Mouse (Mus musculus): Measurements from ENCODE around the gene Arl5c. TPM values are rescaled to one million over a fixed set of nuclear protein-coding genes. Genes with fewer than 3 reads are reported as not detected.

Gene Arl5c
- polyA plus RNA-seq, 1 experiment, result 2.1 TPM

DNA sequence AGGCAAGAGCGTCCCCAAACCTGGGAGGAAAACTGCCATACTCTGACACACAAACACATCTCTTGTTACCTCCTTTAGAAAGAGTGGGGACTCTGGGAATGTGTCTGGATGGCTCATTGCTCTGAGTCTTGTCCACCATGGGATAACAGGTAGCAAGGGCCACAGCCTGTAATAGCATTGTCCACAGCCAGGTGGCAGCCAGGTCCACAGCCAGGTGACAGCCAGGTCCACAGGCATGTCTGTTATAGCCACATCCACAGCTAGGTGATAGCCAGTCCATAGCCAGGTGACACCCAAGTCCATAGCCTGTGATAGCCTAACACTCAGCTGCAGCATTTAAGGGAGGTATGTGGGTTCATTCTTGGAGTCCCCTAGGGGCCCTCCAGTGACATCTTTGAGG is 35.1 kb downstream of the Arl5c start:
- H3ac ChIP-seq (ENCODE audit: control insufficient read depth, insufficient read length), result no peak overlapping the region
- H3K4me2 ChIP-seq (ENCODE audit: low read depth), result no peak overlapping the region
- H3K27me3 ChIP-seq (ENCODE audit: control insufficient read depth, insufficient read depth, insufficient read length), result no peaks in the 10 kb centered on the region
- no peak overlapping the region for H3K4me3 ChIP-seq
- no peak for TF ChIP-seq TCF12 (IDR thresholded peaks at IDR 0.05; ENCODE audit: insufficient read depth, poor library complexity, severe bottlenecking)
- no peak for TF ChIP-seq USF1 (IDR thresholded peaks at IDR 0.05; ENCODE audit: low read depth)
- TF ChIP-seq POLR2A (IDR thresholded peaks at IDR 0.05; ENCODE audit: insufficient read length, low read depth), result no peak
- no peak for TF ChIP-seq MAX (IDR thresholded peaks at IDR 0.05; ENCODE audit: low read depth)
- TF ChIP-seq MYOD1 (IDR thresholded peaks at IDR 0.05; ENCODE audit: control insufficient read depth in 1 of 3, insufficient read length in 2 of 3, low read depth in 2 of 3), result peak in 1 of 3 experiments; percentile 7
- no peaks in the 10 kb centered on the region for H3K36me3 ChIP-seq (ENCODE audit: control insufficient read depth, insufficient read depth)
- H3K79me2 ChIP-seq (ENCODE audit: control insufficient read depth, insufficient read depth), result no peaks in the 10 kb centered on the region

DNA sequence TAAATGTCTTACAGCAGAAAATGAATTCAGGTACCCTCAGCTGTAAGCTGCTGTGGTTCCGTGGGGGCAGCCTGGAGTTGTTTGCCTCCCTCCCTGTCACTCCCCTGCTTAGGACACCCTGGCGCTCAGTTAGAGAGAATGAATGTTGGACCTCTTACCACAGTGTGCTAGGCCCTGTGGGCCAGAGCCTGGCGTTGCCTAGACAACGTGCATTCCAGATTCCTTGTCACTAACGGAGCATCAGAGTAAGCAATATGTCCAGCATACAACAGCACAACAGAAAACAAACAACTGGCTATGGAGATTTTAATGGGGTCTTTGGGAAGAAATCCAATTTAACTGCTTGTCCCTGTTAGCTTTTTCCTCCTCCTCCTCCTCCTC is 36.7 kb downstream of the Arl5c start:
- H3K27me3 ChIP-seq (ENCODE audit: control insufficient read depth, insufficient read depth, insufficient read length), result no peaks in the 10 kb centered on the region
- H3ac ChIP-seq (ENCODE audit: control insufficient read depth, insufficient read length), result no peak overlapping the region
- no peak overlapping the region for H3K4me3 ChIP-seq
- no peaks in the 10 kb centered on the region for H3K79me2 ChIP-seq (ENCODE audit: control insufficient read depth, insufficient read depth)
- no peaks in the 10 kb centered on the region for H3K36me3 ChIP-seq (ENCODE audit: control insufficient read depth, insufficient read depth)
- H3K4me2 ChIP-seq (ENCODE audit: low read depth), result no peak overlapping the region
- TF ChIP-seq POLR2A (IDR thresholded peaks at IDR 0.05; ENCODE audit: insufficient read length, low read depth) (no peak), TCF12 (IDR thresholded peaks at IDR 0.05; ENCODE audit: insufficient read depth, poor library complexity, severe bottlenecking) (no peak), TCF3 (IDR thresholded peaks at IDR 0.05; ENCODE audit: insufficient read length, low read depth) (no peak), USF1 (IDR thresholded peaks at IDR 0.05; ENCODE audit: low read depth) (no peak), POLR2AphosphoS2 (IDR thresholded peaks at IDR 0.05; ENCODE audit: insufficient read length, low read depth) (no peak), MYOG (IDR thresholded peaks at IDR 0.05; ENCODE audit: control insufficient read depth in 1 of 3, insufficient read depth in 1 of 3, insufficient read length in 2 of 3, low read depth in 2 of 3) (no peak), SRF (IDR thresholded peaks at IDR 0.05; ENCODE audit: control insufficient read depth, insufficient read length, low read depth) (no peak), CEBPB (IDR thresholded peaks at IDR 0.05; ENCODE audit: insufficient read depth, poor library complexity, severe bottlenecking) (no peak), MAX (IDR thresholded peaks at IDR 0.05; ENCODE audit: low read depth) (no peak), MYOD1 (IDR thresholded peaks at IDR 0.05; ENCODE audit: control insufficient read depth in 1 of 3, insufficient read length in 2 of 3, low read depth in 2 of 3) (no peak), REST (IDR thresholded peaks at IDR 0.05; ENCODE audit: insufficient read depth, insufficient read length) (no peak), E2F4 (IDR thresholded peaks at IDR 0.05; ENCODE audit: insufficient read depth) (no peak)

GRCm38 (mm10) chr11:97958641-97959299 is 37.2 kb downstream of the Arl5c start:
- no peaks in the 10 kb centered on the region for H3K36me3 ChIP-seq (ENCODE audit: control insufficient read depth, insufficient read depth)
- no peaks in the 10 kb centered on the region for H3K27me3 ChIP-seq (ENCODE audit: control insufficient read depth, insufficient read depth, insufficient read length)
- TF ChIP-seq MAX (IDR thresholded peaks at IDR 0.05; ENCODE audit: low read depth) (no peak), CEBPB (IDR thresholded peaks at IDR 0.05; ENCODE audit: insufficient read depth, poor library complexity, severe bottlenecking) (no peak), TCF12 (IDR thresholded peaks at IDR 0.05; ENCODE audit: insufficient read depth, poor library complexity, severe bottlenecking) (no peak), USF1 (IDR thresholded peaks at IDR 0.05; ENCODE audit: low read depth) (peak; percentile 40)
- no peak overlapping the region for H3K4me2 ChIP-seq (ENCODE audit: low read depth)
- no peak overlapping the region for H3K4me3 ChIP-seq
- no peak overlapping the region for H3ac ChIP-seq (ENCODE audit: control insufficient read depth, insufficient read length)
- H3K79me2 ChIP-seq (ENCODE audit: control insufficient read depth, insufficient read depth), result no peaks in the 10 kb centered on the region

GRCm38 (mm10) chr11:97956905-97957560 is 38.9 kb downstream of the Arl5c start:
- H3K4me3 ChIP-seq, result no peak overlapping the region
- H3K79me2 ChIP-seq (ENCODE audit: control insufficient read depth, insufficient read depth), result no peaks in the 10 kb centered on the region
- no peak overlapping the region for H3ac ChIP-seq (ENCODE audit: control insufficient read depth, insufficient read length)
- TF ChIP-seq E2F4 (IDR thresholded peaks at IDR 0.05; ENCODE audit: insufficient read depth) (no peak), TCF12 (IDR thresholded peaks at IDR 0.05; ENCODE audit: insufficient read depth, poor library complexity, severe bottlenecking) (no peak), MYOG (IDR thresholded peaks at IDR 0.05; ENCODE audit: control insufficient read depth in 1 of 3, insufficient read depth in 1 of 3, insufficient read length in 2 of 3, low read depth in 2 of 3) (no peak), SRF (IDR thresholded peaks at IDR 0.05; ENCODE audit: control insufficient read depth, insufficient read length, low read depth) (no peak), REST (IDR thresholded peaks at IDR 0.05; ENCODE audit: insufficient read depth, insufficient read length) (no peak), MAX (IDR thresholded peaks at IDR 0.05; ENCODE audit: low read depth) (no peak), MYOD1 (IDR thresholded peaks at IDR 0.05; ENCODE audit: control insufficient read depth in 1 of 3, insufficient read length in 2 of 3, low read depth in 2 of 3) (no peak), TCF3 (IDR thresholded peaks at IDR 0.05; ENCODE audit: insufficient read length, low read depth) (no peak), POLR2AphosphoS2 (IDR thresholded peaks at IDR 0.05; ENCODE audit: insufficient read length, low read depth) (no peak), CEBPB (IDR thresholded peaks at IDR 0.05; ENCODE audit: insufficient read depth, poor library complexity, severe bottlenecking) (no peak), POLR2A (IDR thresholded peaks at IDR 0.05; ENCODE audit: insufficient read length, low read depth) (no peak), USF1 (IDR thresholded peaks at IDR 0.05; ENCODE audit: low read depth) (no peak)
- no peaks in the 10 kb centered on the region for H3K36me3 ChIP-seq (ENCODE audit: control insufficient read depth, insufficient read depth)
- H3K4me2 ChIP-seq (ENCODE audit: low read depth), result no peak overlapping the region
- H3K27me3 ChIP-seq (ENCODE audit: control insufficient read depth, insufficient read depth, insufficient read length), result no peaks in the 10 kb centered on the region

- H3K4me3 ChIP-seq, result no peak overlapping the region
- no peak overlapping the region for H3ac ChIP-seq (ENCODE audit: control insufficient read depth, insufficient read length)
- no peaks in the 10 kb centered on the region for H3K79me2 ChIP-seq (ENCODE audit: control insufficient read depth, insufficient read depth)
- no peak overlapping the region for H3K4me2 ChIP-seq (ENCODE audit: low read depth)
- no peaks in the 10 kb centered on the region for H3K36me3 ChIP-seq (ENCODE audit: control insufficient read depth, insufficient read depth)
- H3K27me3 ChIP-seq (ENCODE audit: control insufficient read depth, insufficient read depth, insufficient read length), result no peaks in the 10 kb centered on the region
- TF ChIP-seq MYOD1 (IDR thresholded peaks at IDR 0.05; ENCODE audit: control insufficient read depth in 1 of 3, insufficient read length in 2 of 3, low read depth in 2 of 3) (no peak), POLR2A (IDR thresholded peaks at IDR 0.05; ENCODE audit: insufficient read length, low read depth) (no peak), CEBPB (IDR thresholded peaks at IDR 0.05; ENCODE audit: insufficient read depth, poor library complexity, severe bottlenecking) (no peak), POLR2AphosphoS2 (IDR thresholded peaks at IDR 0.05; ENCODE audit: insufficient read length, low read depth) (no peak), USF1 (IDR thresholded peaks at IDR 0.05; ENCODE audit: low read depth) (no peak), TCF12 (IDR thresholded peaks at IDR 0.05; ENCODE audit: insufficient read depth, poor library complexity, severe bottlenecking) (no peak), SRF (IDR thresholded peaks at IDR 0.05; ENCODE audit: control insufficient read depth, insufficient read length, low read depth) (no peak), MYOG (IDR thresholded peaks at IDR 0.05; ENCODE audit: control insufficient read depth in 1 of 3, insufficient read depth in 1 of 3, insufficient read length in 2 of 3, low read depth in 2 of 3) (no peak)
Observed at GRCm38 (mm10) chr11:97955915-97956314, 40.1 kb downstream of the Arl5c start.

All from myocyte (in vitro differentiated cells).